Mouse (Mus musculus) stomach, postnatal 0 days (tissue): ENCODE results near the gene Zc3h18.

ENCODE experiments used
- CTCF ChIP-seq: IDR thresholded peaks from 2 replicates; pipeline ENCODE4 v1.5.1; 2016; ENCODE audit warnings: antibody characterized with exemption, low read depth, mild to moderate bottlenecking, moderate library complexity
- EP300 ChIP-seq: optimal IDR thresholded peaks from 2 replicates; pipeline ENCODE3; 2016; ENCODE audit warnings: antibody characterized with exemption

GRCm38 (mm10) chr8:122427607-122428006 is 51.2 kb downstream of the Zc3h18 start:
- TF ChIP-seq CTCF (no peak), EP300 (no peak)
